Mouse (Mus musculus) c-Kit-negative CD71-positive TER-119-positive erythroid progenitor cells, embryonic 14.5 days (primary cell): ENCODE measurements around the gene Gstp1.
"Not testable (repeated sequence)": the region's sequence is repeated elsewhere in the genome, so short reads cannot be mapped to it uniquely, and the experiment has no call there.

ENCODE experiments used
- DNase-seq: peaks from one replicate; pipeline ENCODE4 v3.0.0-alpha.2; 2013; ENCODE audit warnings: low read depth, low spot score

Gene Gstp1

GRCm38 (mm10) chr19:4060044-4060898, 22.5 kb upstream of the Gstp1 start:
- DNase-seq, result not testable (repeated sequence)

GRCm38 (mm10) chr19:4059069-4059740, 21.4 kb upstream of the Gstp1 start, which contains the start of gene Gstp3:
Gene Gstp3 (minus strand): TSS chr19:4059569.
- no peak for DNase-seq

GRCm38 (mm10) chr19:4058581-4058980, 20.8 kb upstream of the Gstp1 start:
- no peak for DNase-seq

- no peak for DNase-seq
Measured at GRCm38 (mm10) chr19:4057962-4058361, 20.2 kb upstream of the Gstp1 start.

- DNase-seq, result no peak
Measured at GRCm38 (mm10) chr19:4057389-4057788, 19.6 kb upstream of the Gstp1 start.

DNA sequence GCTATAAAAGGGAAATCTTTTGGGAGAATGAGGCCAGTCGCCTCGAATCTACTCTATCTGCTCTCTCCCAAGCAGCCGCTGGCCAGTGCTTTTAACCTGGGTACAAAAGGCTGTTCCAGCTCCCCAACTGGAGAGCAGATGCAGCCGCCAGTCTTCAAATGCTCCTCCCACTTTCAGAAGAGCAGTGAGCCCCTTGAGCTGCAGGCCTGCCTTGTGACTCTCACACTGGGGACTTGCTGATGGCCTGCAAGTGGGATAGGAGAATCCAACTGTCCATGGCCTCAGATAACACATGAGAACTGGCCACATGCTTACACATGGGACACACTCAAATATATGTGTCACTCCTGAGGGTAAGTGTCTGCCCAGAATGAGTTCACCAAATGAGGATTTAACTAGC, 18.9 kb upstream of the Gstp1 start:
- DNase-seq, result no peak

DNA sequence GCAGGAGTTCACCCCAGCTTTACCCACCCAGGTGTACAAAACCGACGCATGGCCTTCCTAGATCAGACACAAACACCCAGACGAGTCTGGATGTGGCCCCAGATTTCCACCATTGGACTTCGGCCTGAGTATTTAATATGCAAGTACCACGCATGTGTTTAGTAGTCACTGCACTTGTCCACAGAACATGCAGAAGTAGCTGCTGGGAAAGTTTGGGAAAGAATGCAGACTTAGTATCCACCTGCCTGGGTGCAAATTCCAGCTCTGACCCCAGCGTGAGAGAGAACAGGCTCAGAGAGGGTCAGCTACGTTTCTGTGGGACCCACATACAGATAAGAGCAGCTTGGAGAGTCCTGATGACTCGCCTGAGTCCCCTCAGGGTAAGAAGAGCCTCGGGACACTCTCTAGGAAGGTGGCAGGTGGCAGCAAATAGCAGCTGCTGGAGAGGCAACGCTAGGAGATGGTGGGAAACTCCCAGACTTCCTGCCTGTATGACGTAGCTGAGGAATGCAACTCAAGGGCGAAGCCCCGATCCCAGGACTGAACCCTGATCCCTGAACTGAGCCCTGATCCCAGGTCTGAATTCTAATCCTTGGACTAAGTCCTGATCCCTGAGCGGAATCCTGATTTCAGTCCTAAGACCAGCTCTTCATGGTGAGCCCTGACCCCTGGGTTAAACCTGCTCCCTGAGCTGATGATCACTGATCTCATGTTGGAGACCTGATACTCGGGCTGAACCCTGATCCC, 18.3 kb upstream of the Gstp1 start:
- no peak for DNase-seq

DNA sequence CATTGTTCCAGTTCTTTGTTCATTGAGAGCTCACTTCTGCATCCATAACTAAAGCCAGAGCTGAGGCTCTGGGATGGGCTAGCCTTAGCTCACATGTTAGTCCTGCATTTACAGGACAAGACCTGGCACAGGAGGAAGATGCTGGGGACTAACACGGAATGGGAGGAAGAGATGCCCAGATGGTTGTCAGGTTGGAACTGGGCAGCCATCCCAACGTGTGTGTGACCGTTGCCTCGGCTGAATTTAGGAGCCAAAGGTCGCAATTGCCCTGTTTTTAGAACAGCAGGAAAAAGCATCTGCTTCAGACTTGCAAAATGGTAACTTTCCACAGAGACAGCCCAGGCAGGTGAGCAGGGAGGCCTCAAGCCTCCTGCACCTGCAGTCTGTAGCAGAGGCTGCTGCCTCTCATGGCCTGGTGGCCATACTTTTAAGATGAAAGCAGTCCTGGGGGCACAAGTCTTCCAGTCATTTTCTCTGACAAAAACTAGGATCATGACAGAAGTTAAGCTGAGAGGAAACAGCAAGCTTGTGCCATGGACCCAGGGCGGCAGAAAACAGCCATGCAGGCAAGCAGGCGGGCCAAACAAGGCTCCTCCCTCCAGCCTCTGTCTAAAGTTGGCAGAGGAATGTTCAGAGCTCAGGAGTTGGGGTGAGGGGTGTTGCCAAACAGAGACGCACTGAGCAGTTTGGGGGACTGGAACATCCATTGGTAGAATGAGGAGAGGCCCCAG, 17.6 kb upstream of the Gstp1 start:
- DNase-seq, result no peak

- DNase-seq, result no peak
Measured at GRCm38 (mm10) chr19:4054613-4055012, 16.8 kb upstream of the Gstp1 start.

DNA sequence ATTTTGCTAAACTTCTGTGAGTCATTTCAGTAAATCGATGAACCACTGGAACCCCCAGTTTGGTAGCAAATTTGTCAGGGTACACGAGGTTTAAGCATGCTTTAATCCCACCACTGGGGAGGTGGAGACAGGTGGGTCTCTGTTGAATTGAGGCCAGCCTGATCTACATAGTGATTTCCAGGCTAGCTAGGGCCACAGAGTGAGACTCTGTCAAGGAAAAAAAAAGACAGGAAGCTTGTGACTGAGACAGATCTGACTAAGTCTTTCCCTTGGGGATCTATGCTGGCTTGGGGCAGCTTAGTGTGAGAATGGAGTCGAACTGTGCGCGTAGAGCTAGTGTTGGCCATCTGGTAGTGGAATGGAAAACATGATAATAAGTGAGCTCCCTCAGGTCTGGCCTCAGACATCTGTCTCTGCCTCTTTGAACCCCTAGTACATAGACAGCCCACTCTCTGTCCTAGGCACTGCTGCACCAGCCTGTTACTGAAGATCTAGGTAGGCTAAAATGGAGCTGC, 14.8 kb upstream of the Gstp1 start:
- DNase-seq, result no peak

GRCm38 (mm10) chr19:4051741-4052515, 14.1 kb upstream of the Gstp1 start:
- no peak for DNase-seq

GRCm38 (mm10) chr19:4051016-4051415, 13.2 kb upstream of the Gstp1 start:
- DNase-seq, result no peak

DNA sequence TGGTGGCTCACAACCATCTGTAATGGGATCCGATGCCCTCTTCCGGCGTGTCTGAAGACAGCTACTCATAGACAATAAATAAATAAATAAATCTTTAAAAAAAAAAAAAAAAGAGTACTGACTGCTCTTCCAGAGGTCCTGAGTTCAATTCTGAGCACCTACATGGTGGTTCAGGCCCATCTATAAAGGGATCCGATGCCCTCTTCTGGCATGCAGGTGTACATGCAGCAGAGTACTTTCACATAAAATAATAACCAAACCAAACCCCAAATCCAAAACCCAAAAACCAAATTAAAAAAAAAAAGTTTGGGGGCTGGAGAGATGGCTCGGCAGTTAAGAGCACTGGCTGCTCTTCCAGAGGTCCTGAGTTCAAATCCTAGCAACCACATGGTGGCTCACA, 11.3 kb upstream of the Gstp1 start:
- DNase-seq, result not testable (repeated sequence)

- peak; percentile 80 for DNase-seq
Measured at GRCm38 (mm10) chr19:4047859-4048258, 10.1 kb upstream of the Gstp1 start.

DNA sequence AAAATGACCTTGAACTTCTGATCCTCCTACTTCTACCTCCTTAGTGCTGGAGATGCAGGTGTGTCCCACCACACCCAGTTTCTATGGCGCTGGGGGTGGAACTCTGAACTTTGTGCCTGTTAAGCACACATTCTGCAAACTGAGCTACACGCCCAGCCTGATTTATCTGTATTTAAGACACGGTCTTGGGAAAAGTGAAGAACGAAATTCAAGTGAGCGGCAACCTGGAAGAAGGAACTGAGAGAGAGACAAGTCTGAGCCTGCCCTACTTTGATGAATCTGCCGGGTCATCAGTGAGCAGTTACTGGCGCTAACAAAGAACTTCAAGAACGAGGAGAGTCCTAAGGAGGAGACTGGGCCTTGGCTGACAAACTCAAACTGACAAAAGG, 9.1 kb upstream of the Gstp1 start:
- DNase-seq, result peak; percentile 66

GRCm38 (mm10) chr19:4045966-4046865, 8.4 kb upstream of the Gstp1 start, which contains the start of gene Gstp2:
Gene Gstp2 (minus strand): TSS chr19:4046023.
- DNase-seq, result peak; percentile 78

- DNase-seq, result not testable (repeated sequence)
Measured at GRCm38 (mm10) chr19:4044109-4044508, 6.3 kb upstream of the Gstp1 start.

- no peak for DNase-seq
Measured at GRCm38 (mm10) chr19:4042124-4042523, 4.3 kb upstream of the Gstp1 start.

DNA sequence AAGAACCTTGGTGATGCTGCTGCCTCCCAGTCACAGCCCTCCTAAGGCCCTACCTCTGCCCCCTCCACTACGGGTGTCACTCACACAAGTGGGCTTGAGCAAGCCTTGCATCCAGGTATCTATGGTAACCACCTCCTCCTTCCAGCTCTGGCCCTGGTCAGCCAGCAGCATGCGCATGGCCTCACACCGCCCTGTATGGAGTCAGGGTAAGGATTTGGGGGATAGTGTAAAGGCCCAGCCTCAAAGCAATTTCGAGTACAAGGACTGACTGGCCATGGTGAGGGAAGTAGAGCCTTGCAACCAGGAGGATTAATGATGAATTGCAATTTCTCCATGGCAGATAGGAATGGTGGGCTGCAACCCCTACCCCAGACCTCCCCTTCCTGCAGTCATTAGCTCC, 3.7 kb upstream of the Gstp1 start:
- not testable (repeated sequence) for DNase-seq
